Mouse (Mus musculus): ENCODE data around the gene Cd27. TPM values are rescaled to one million over a fixed set of nuclear protein-coding genes. Genes with fewer than 3 reads are reported as not detected.

The Cd27 gene
- polyA plus RNA-seq, 1 experiment from 2014 or later: 1.3 TPM

- Histone ChIP-seq H3K27me3 (no peaks in the 10 kb centered on the region), H3K9ac (replicated peaks) (no peak overlapping the region), H3K27ac (replicated peaks) (no peak overlapping the region), H3K4me1 (no peaks in the 10 kb centered on the region), H3K4me2 (replicated peaks) (no peak overlapping the region), H3K4me3 (no peak overlapping the region), H3K36me3 (no peaks in the 10 kb centered on the region), H3K9me3 (no peaks in the 10 kb centered on the region)
- 80% methylated on average over 13 of the region's 13 CpGs for WGBS
- no peak for ATAC-seq (replicated peaks)
Observed at GRCm38 (mm10) chr6:125266091-125266490, 29.3 kb upstream of the Cd27 start.

- 62% methylated on average over 10 of the region's 10 CpGs for WGBS
- Histone ChIP-seq H3K27ac (replicated peaks) (no peak overlapping the region), H3K4me1 (no peaks in the 10 kb centered on the region), H3K4me3 (no peak overlapping the region), H3K36me3 (no peaks in the 10 kb centered on the region), H3K9me3 (no peaks in the 10 kb centered on the region), H3K4me2 (replicated peaks) (no peak overlapping the region), H3K9ac (replicated peaks) (no peak overlapping the region), H3K27me3 (no peaks in the 10 kb centered on the region)
- ATAC-seq (replicated peaks): no peak
Observed at GRCm38 (mm10) chr6:125265239-125265638, 28.4 kb upstream of the Cd27 start.

DNA sequence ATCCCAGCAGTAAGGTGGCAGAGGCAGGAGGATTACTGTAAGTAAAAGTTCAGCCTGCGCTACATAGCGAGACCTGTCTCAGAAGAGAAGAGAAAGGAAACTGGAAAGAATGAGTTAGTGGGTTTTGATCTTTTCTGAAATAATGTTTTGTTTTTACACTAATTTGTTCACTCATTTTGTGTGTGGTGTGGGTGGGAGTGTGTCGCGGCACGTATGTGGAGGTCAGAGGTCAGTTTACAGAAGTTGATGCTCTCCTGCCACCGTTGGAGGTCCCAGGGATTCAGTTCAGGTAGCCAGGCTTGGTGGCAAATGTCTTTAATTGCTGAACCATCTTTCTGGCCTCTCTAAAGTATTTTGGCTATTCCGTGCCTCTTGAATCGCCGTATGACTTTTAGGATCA, 27.4 kb upstream of the Cd27 start:
- H3K4me3 ChIP-seq: no peak overlapping the region
- no peak overlapping the region for H3K9ac ChIP-seq (replicated peaks)
- H3K27ac ChIP-seq (replicated peaks): no peak overlapping the region
- H3K27me3 ChIP-seq: no peaks in the 10 kb centered on the region
- ATAC-seq (replicated peaks): no peak
- no peaks in the 10 kb centered on the region for H3K4me1 ChIP-seq
- WGBS: 90% methylated on average over 9 of the region's 9 CpGs
- H3K4me2 ChIP-seq (replicated peaks): no peak overlapping the region
- H3K9me3 ChIP-seq: no peaks in the 10 kb centered on the region
- H3K36me3 ChIP-seq: no peaks in the 10 kb centered on the region

DNA sequence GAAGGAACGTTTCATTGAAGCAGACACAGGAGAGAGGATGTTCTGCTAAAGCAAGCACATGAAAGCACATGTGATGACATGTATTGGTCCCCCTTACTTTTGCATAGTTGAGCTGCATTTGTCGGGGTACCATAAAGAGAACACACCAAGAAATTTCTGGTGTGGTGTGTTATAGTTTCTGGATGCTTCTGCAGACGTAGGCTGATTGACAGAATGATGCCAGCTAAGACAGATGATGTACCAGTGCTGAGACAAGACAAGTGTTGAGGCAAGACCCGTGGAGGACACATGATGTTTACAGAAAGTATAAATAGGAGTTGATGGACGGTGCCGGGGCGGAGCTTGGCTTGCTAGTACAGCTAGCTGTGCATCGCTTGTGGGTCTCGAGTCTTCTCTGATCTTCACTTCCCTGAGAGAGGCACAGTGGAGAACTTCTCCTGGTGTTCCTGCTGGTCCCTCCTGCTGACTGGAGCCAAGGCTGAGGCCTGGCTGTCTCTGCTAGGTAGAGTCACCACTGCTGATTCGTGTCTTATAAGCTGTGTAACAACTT, 23.3 kb upstream of the Cd27 start:
- no peaks in the 10 kb centered on the region for H3K36me3 ChIP-seq
- ATAC-seq (replicated peaks): no peak
- no peaks in the 10 kb centered on the region for H3K4me1 ChIP-seq
- H3K27ac ChIP-seq (replicated peaks): no peak overlapping the region
- H3K4me2 ChIP-seq (replicated peaks): no peak overlapping the region
- no peaks in the 10 kb centered on the region for H3K9me3 ChIP-seq
- H3K27me3 ChIP-seq: no peaks in the 10 kb centered on the region
- no peak overlapping the region for H3K4me3 ChIP-seq
- no peak overlapping the region for H3K9ac ChIP-seq (replicated peaks)
- WGBS: 85% methylated on average over 10 of the region's 10 CpGs

GRCm38 (mm10) chr6:125256222-125256966, 19.6 kb upstream of the Cd27 start:
- no peak overlapping the region for H3K4me2 ChIP-seq (replicated peaks)
- no peaks in the 10 kb centered on the region for H3K36me3 ChIP-seq
- no peak overlapping the region for H3K9ac ChIP-seq (replicated peaks)
- H3K4me1 ChIP-seq: no peaks in the 10 kb centered on the region
- H3K27me3 ChIP-seq: no peaks in the 10 kb centered on the region
- no peaks in the 10 kb centered on the region for H3K9me3 ChIP-seq
- no peak overlapping the region for H3K27ac ChIP-seq (replicated peaks)
- ATAC-seq (replicated peaks): no peak
- H3K4me3 ChIP-seq: no peak overlapping the region
- 77% methylated on average over 8 of the region's 8 CpGs for WGBS

DNA sequence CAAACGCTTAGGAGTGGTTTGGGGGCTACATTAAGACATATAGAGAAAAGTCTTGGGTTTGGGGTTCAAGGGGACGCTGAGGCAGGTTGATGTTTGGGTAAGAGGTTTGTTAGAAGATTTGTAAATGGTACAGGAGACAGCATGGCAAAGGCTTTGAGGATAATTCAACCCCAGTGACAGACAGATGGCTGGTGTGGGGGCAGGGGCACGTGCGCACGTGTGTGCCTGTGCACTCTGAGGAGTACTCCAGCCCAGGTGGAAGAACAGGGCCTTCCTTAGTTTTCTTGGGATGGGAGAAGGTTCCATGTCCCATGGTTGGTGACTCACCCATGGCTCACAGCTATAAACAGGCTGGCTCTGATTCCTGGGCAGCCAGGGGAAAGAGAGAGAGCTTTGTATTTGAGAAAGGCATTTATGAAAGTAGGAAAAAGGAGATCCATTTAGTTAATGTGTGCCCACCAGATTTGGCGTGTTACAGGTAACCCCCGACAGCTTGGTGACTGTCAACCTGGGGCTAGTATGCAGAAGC, 18.8 kb upstream of the Cd27 start:
- Histone ChIP-seq H3K27ac (replicated peaks) (no peak overlapping the region), H3K9ac (replicated peaks) (no peak overlapping the region), H3K9me3 (no peaks in the 10 kb centered on the region), H3K36me3 (no peaks in the 10 kb centered on the region), H3K4me3 (no peak overlapping the region), H3K4me2 (replicated peaks) (no peak overlapping the region), H3K27me3 (no peaks in the 10 kb centered on the region), H3K4me1 (no peaks in the 10 kb centered on the region)
- no peak for ATAC-seq (replicated peaks)
- 87% methylated on average over 7 of the region's 7 CpGs for WGBS

DNA sequence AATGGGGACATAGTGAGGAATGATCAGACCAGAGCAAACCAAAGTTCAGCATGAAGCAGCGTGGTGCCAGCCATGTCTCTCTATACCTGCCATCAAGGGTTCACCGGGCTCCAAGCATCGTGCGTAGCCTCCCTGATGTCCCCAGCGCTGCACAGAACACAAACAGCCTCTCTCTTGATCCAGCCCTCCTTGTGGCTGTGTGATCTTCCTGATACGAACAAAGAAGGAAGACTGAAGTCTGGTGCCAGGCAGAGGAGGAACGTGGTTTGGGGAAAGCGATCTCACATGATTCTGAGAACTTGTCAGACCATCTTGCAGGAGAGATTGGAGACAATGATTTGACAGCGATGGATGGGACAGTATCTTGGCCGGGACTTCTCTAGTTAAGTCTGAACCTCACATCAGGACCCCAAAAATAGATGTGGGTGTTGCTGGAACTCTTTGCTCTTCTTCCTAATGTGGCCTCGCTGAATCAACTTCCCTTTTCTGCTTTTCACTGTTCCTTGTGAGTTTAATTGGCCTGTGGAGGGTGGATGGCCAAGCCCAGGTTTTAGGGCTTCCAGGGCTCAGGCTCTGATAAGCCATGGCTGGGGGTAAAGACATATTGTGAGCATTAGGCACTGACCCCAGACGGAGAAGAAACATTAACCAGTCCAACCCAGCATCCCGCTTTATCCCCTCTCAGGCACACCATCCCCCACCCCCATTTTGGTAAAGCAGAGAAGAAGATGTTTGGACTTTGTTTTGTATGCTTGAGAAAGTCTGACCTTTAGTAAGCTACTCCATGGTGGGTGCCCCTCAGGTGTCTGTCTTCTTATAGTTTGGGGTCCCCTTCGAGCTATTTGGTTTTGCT, 17.3 kb upstream of the Cd27 start:
- Histone ChIP-seq H3K36me3 (no peaks in the 10 kb centered on the region), H3K4me3 (no peak overlapping the region), H3K4me2 (replicated peaks) (no peak overlapping the region), H3K9me3 (no peaks in the 10 kb centered on the region), H3K27ac (replicated peaks) (no peak overlapping the region), H3K27me3 (no peaks in the 10 kb centered on the region), H3K4me1 (no peaks in the 10 kb centered on the region), H3K9ac (replicated peaks) (no peak overlapping the region)
- no peak for ATAC-seq (replicated peaks)
- WGBS: 78% methylated on average over 14 of the region's 14 CpGs

DNA sequence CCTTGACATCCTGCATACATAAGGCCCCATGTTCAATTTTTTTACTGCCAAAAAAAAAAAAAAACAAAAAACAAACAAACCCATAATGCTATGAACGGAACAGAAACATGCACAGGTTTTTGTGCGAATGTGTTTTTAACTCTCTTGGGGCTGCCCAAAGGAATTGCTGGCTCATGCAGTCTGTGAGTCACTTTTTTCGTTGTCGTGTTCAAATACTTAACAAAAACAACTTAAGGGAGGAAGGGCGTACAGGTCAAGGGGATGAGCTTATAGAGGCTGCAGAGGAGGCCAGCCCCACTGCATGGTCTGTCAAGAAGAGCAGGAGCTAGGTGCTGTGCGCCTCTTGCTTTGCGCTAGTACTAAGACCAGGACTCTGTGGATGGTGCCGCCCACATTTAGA, 15.9 kb upstream of the Cd27 start:
- H3K4me1 ChIP-seq: no peaks in the 10 kb centered on the region
- no peak overlapping the region for H3K27ac ChIP-seq (replicated peaks)
- H3K9ac ChIP-seq (replicated peaks): no peak overlapping the region
- no peak overlapping the region for H3K4me2 ChIP-seq (replicated peaks)
- no peak overlapping the region for H3K4me3 ChIP-seq
- no peaks in the 10 kb centered on the region for H3K27me3 ChIP-seq
- no peak for ATAC-seq (replicated peaks)
- H3K9me3 ChIP-seq: no peaks in the 10 kb centered on the region
- no peaks in the 10 kb centered on the region for H3K36me3 ChIP-seq
- WGBS: 94% methylated on average over 8 of the region's 8 CpGs

DNA sequence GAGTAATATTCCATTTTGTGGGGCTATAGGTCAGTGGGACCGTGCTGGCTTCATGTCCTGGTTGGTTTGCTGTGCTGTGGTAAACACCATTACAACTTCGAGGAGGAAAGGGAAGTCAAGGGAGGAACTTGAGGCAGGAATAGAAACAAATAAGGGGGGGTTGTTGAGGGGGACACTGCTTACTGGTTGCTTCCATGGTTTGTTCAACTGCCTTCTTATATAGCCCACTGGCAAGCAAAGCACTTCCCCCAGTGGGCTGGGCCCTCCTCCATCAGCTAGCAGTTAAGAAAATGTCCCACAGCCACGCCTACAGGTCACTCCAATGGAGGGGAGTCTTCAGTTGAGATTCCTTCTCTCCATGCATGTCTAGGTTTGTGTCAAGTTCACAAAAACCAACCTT, 15.5 kb upstream of the Cd27 start:
- H3K9ac ChIP-seq (replicated peaks): no peak overlapping the region
- H3K4me3 ChIP-seq: no peak overlapping the region
- no peaks in the 10 kb centered on the region for H3K36me3 ChIP-seq
- H3K4me2 ChIP-seq (replicated peaks): no peak overlapping the region
- ATAC-seq (replicated peaks): no peak
- H3K4me1 ChIP-seq: no peaks in the 10 kb centered on the region
- 85% methylated on average over 3 of the region's 3 CpGs for WGBS
- H3K27me3 ChIP-seq: no peaks in the 10 kb centered on the region
- no peak overlapping the region for H3K27ac ChIP-seq (replicated peaks)
- H3K9me3 ChIP-seq: no peaks in the 10 kb centered on the region

DNA sequence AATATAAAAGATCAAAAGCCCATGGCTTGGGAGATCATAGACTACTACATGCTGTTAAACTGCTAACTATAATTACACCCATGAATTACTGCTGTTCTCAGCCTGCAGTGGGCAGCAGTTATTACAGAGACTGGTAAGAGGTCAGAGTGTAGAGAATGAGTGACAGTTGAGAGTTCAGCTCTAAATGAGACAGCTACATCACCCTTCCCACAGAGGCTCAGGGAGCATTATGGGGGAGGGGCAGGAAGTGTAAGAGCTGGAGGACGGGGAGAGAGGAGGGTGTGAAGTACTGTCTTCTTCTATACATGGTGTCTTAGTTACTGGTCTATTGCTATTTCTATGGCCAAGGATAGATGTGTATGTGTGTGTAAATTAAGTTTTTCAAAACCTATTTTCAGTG, 7.7 kb upstream of the Cd27 start:
- H3K4me1 ChIP-seq: no peaks in the 10 kb centered on the region
- no peaks in the 10 kb centered on the region for H3K36me3 ChIP-seq
- H3K9me3 ChIP-seq: no peaks in the 10 kb centered on the region
- no peaks in the 10 kb centered on the region for H3K27me3 ChIP-seq
- no peak overlapping the region for H3K27ac ChIP-seq (replicated peaks)
- H3K9ac ChIP-seq (replicated peaks): no peak overlapping the region
- ATAC-seq (replicated peaks): no peak
- no peak overlapping the region for H3K4me3 ChIP-seq
- H3K4me2 ChIP-seq (replicated peaks): no peak overlapping the region
- whole genome bisulfite sequencing: 44% methylated on average over 1 of the region's 1 CpGs

DNA sequence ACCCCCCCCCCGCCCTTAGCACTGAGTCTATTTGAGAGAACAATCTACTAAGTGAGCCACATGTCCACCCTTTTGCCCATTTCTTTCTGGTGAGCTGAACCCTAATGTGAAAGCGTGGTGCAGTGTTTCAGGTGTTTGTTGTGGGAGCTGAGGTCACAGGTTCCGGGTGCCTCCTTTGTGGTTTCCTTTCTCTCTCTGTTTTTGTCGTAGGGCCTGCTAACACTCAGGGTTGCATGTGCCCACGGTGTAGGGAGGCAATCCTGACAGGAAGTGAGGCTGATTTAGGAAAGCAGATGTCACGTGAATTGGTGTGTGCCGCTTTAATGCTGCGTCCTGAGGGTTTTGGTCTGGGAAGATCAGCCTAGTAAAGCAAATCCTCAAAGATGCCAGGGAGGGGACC, 4.8 kb upstream of the Cd27 start:
- no peak for ATAC-seq (replicated peaks)
- Histone ChIP-seq H3K27me3 (no peaks in the 10 kb centered on the region), H3K4me1 (no peaks in the 10 kb centered on the region), H3K36me3 (no peaks in the 10 kb centered on the region), H3K4me2 (replicated peaks) (no peak overlapping the region), H3K9me3 (no peaks in the 10 kb centered on the region), H3K4me3 (no peak overlapping the region), H3K27ac (replicated peaks) (no peak overlapping the region), H3K9ac (replicated peaks) (no peak overlapping the region)
- 88% methylated on average over 8 of the region's 8 CpGs for WGBS

- Histone ChIP-seq H3K27me3 (no peaks in the 10 kb centered on the region), H3K9ac (replicated peaks) (no peak overlapping the region), H3K4me1 (no peaks in the 10 kb centered on the region), H3K9me3 (no peaks in the 10 kb centered on the region), H3K4me3 (no peak overlapping the region), H3K36me3 (no peaks in the 10 kb centered on the region), H3K27ac (replicated peaks) (no peak overlapping the region), H3K4me2 (replicated peaks) (no peak overlapping the region)
- ATAC-seq (replicated peaks): no peak
- WGBS: 86% methylated on average over 5 of the region's 5 CpGs
Observed at GRCm38 (mm10) chr6:125240617-125241016, 3.8 kb upstream of the Cd27 start.
